Mouse (Mus musculus) hindbrain, embryonic 10.5 days (tissue): Measurements from ENCODE around the gene Cacna1h. TPM values are rescaled to one million over a fixed set of nuclear protein-coding genes. Genes with fewer than 3 reads are reported as not detected.

Experiments used
- DNase-seq: peaks from one replicate; pipeline ENCODE4 v3.0.0-alpha.2; 2017; ENCODE audit warnings: low spot score
- H3K27ac ChIP-seq: fragments of 300-500 bp; sonication (generic); 2 replicates; pipeline ENCODE4 v1.5.1; 2016; ENCODE audit warnings: mild to moderate bottlenecking, moderate library complexity
- H3K27me3 ChIP-seq: fragments of 300-500 bp; sonication (generic); 2 replicates; pipeline ENCODE4 v1.6.1; 2016; ENCODE audit warnings: mild to moderate bottlenecking; ENCODE audit not compliant: poor library complexity, insufficient read depth, severe bottlenecking
- H3K36me3 ChIP-seq: fragments of 300-500 bp; sonication (generic); 2 replicates; pipeline ENCODE4 v1.6.1; 2016; ENCODE audit warnings: mild to moderate bottlenecking, moderate library complexity
- H3K4me1 ChIP-seq: fragments of 300-500 bp; sonication (generic); replicated peaks from 2 replicates; pipeline ENCODE4 v1.6.1; 2016; ENCODE audit warnings: mild to moderate bottlenecking
- H3K4me3 ChIP-seq: fragments of 300-500 bp; sonication (generic); 2 replicates; pipeline ENCODE4 v1.5.1; 2016; ENCODE audit warnings: mild to moderate bottlenecking, moderate library complexity
- H3K9me3 ChIP-seq: fragments of 300-500 bp; sonication (generic); 2 replicates; pipeline ENCODE4 v1.6.1; 2016; ENCODE audit warnings: mild to moderate bottlenecking, moderate library complexity
- WGBS: fragments of 180-500 bp; shearing (Covaris S2); methylation state at CpG from one replicate; pipeline ENCODE4 v1.1.7; 2016; 5-methylcytosine and 5-hydroxymethylcytosine counted together
- polyA plus RNA-seq: library from polyadenylated mRNA; unstranded; fragments of >200 nt; fragmentation: Nextera tagmentation; extraction: Ambion mirVana; gene quantifications from 2 replicates; pipeline ENCODE4 v1.2.1, GENCODE M21; 2016

Gene Cacna1h
- polyA plus RNA-seq, 1 experiment from 2014 or later, result 6.8 TPM

GRCm38 (mm10) chr17:25432433-25433181 lies 976 bp downstream of the Cacna1h start:
- DNase-seq, result peak; percentile 51
- Histone ChIP-seq H3K27me3 (peaks cover 84% of the 10 kb centered on the region), H3K9me3 (no peaks in the 10 kb centered on the region), H3K36me3 (peaks cover 2% of the 10 kb centered on the region; the same call in 1 of the 2 replicates), H3K27ac (peak overlapping the region; percentile 90), H3K4me3 (peak overlapping the region; percentile 84), H3K4me1 (peaks cover 76% of the 10 kb centered on the region)
- WGBS, result 1% methylated on average over 53 of the region's 53 CpGs

GRCm38 (mm10) chr17:25430534-25430933 lies 3.0 kb downstream of the Cacna1h start:
- peaks cover 95% of the 10 kb centered on the region for H3K4me1 ChIP-seq
- no peaks in the 10 kb centered on the region for H3K9me3 ChIP-seq
- H3K36me3 ChIP-seq, result peaks cover 2% of the 10 kb centered on the region; the same call in 1 of the 2 replicates
- DNase-seq, result no peak
- 47% methylated on average over 8 of the region's 8 CpGs for WGBS
- 0 out of 2 replicates have a peak overlapping the region, but pooled peaks have one; percentile 84 for H3K4me3 ChIP-seq
- H3K27ac ChIP-seq, result no peak overlapping the region
- peaks cover 91% of the 10 kb centered on the region for H3K27me3 ChIP-seq

- H3K36me3 ChIP-seq, result peaks cover 2% of the 10 kb centered on the region; the same call in 1 of the 2 replicates
- H3K27ac ChIP-seq, result no peak overlapping the region
- WGBS, result 50% methylated on average over 6 of the region's 6 CpGs
- peaks cover 96% of the 10 kb centered on the region for H3K4me1 ChIP-seq
- no peak for DNase-seq
- H3K9me3 ChIP-seq, result no peaks in the 10 kb centered on the region
- peaks cover 87% of the 10 kb centered on the region for H3K27me3 ChIP-seq
- no peak overlapping the region for H3K4me3 ChIP-seq
These were observed 3.7 kb downstream of the Cacna1h start for GRCm38 (mm10) chr17:25429886-25430285.

- Histone ChIP-seq H3K36me3 (peaks cover 2% of the 10 kb centered on the region; the same call in 1 of the 2 replicates), H3K27me3 (peaks cover 80% of the 10 kb centered on the region), H3K27ac (no peak overlapping the region), H3K9me3 (no peaks in the 10 kb centered on the region), H3K4me1 (peaks cover 96% of the 10 kb centered on the region), H3K4me3 (no peak overlapping the region)
- no peak for DNase-seq
- 55% methylated on average over 5 of the region's 5 CpGs for WGBS
These were observed 4.3 kb downstream of the Cacna1h start for GRCm38 (mm10) chr17:25429240-25429639.

- 0 out of 2 replicates have a peak overlapping the region, but pooled peaks have one; percentile 16 for H3K27ac ChIP-seq
- H3K9me3 ChIP-seq, result no peaks in the 10 kb centered on the region
- WGBS, result 41% methylated on average over 10 of the region's 10 CpGs
- peaks cover 70% of the 10 kb centered on the region for H3K27me3 ChIP-seq
- peak overlapping the region; percentile 23; the same call in 1 of the 2 replicates for H3K4me3 ChIP-seq
- DNase-seq, result peak; percentile 41
- H3K4me1 ChIP-seq, result peaks cover 88% of the 10 kb centered on the region
- peaks cover 2% of the 10 kb centered on the region; the same call in 1 of the 2 replicates for H3K36me3 ChIP-seq
These were observed 6.1 kb downstream of the Cacna1h start for GRCm38 (mm10) chr17:25427441-25427840.

- H3K4me3 ChIP-seq, result no peak overlapping the region
- no peaks in the 10 kb centered on the region for H3K9me3 ChIP-seq
- peaks cover 55% of the 10 kb centered on the region for H3K27me3 ChIP-seq
- 0 out of 2 replicates have a peak overlapping the region, but pooled peaks have one; percentile 19 for H3K27ac ChIP-seq
- H3K36me3 ChIP-seq, result peaks cover 2% of the 10 kb centered on the region; the same call in 1 of the 2 replicates
- peaks cover 78% of the 10 kb centered on the region for H3K4me1 ChIP-seq
- no peak for DNase-seq
- WGBS, result 81% methylated on average over 2 of the region's 2 CpGs
These were observed 7.6 kb downstream of the Cacna1h start for GRCm38 (mm10) chr17:25425996-25426395.

- DNase-seq, result no peak
- 25% methylated on average over 8 of the region's 8 CpGs for WGBS
- Histone ChIP-seq H3K27me3 (peaks cover 41% of the 10 kb centered on the region), H3K9me3 (no peaks in the 10 kb centered on the region), H3K4me3 (no peak overlapping the region), H3K27ac (no peak overlapping the region; the same call in 1 of the 2 replicates), H3K36me3 (peaks cover 2% of the 10 kb centered on the region; the same call in 1 of the 2 replicates), H3K4me1 (peaks cover 78% of the 10 kb centered on the region)
These were observed 9.0 kb downstream of the Cacna1h start for GRCm38 (mm10) chr17:25424526-25425080.

- WGBS, result 87% methylated on average over 3 of the region's 3 CpGs
- H3K27ac ChIP-seq, result peak overlapping the region; percentile 16; the same call in 1 of the 2 replicates
- DNase-seq, result no peak
- H3K4me3 ChIP-seq, result no peak overlapping the region
- peaks cover 12% of the 10 kb centered on the region for H3K27me3 ChIP-seq
- peaks cover 80% of the 10 kb centered on the region for H3K4me1 ChIP-seq
- no peaks in the 10 kb centered on the region for H3K36me3 ChIP-seq
- no peaks in the 10 kb centered on the region for H3K9me3 ChIP-seq
These were observed 12.6 kb downstream of the Cacna1h start for GRCm38 (mm10) chr17:25420998-25421397.

- Histone ChIP-seq H3K4me3 (no peak overlapping the region; the same call in 1 of the 2 replicates), H3K27ac (peak overlapping the region; percentile 80), H3K4me1 (peaks cover 80% of the 10 kb centered on the region), H3K9me3 (no peaks in the 10 kb centered on the region), H3K36me3 (no peaks in the 10 kb centered on the region), H3K27me3 (peaks cover 7% of the 10 kb centered on the region; the same call in 1 of the 2 replicates)
- peak; percentile 39 for DNase-seq
- WGBS, result 30% methylated on average over 9 of the region's 9 CpGs
These were observed 14.7 kb downstream of the Cacna1h start for GRCm38 (mm10) chr17:25418926-25419325.

GRCm38 (mm10) chr17:25417990-25418389 lies 15.6 kb downstream of the Cacna1h start:
- Histone ChIP-seq H3K4me1 (peaks cover 77% of the 10 kb centered on the region), H3K36me3 (no peaks in the 10 kb centered on the region), H3K27ac (peak overlapping the region; percentile 80), H3K9me3 (no peaks in the 10 kb centered on the region), H3K27me3 (peaks cover 3% of the 10 kb centered on the region; the same call in 1 of the 2 replicates), H3K4me3 (no peak overlapping the region; the same call in 1 of the 2 replicates)
- no peak for DNase-seq
- WGBS, result 58% methylated on average over 6 of the region's 6 CpGs

GRCm38 (mm10) chr17:25416219-25416618 lies 17.4 kb downstream of the Cacna1h start:
- WGBS, result 20% methylated on average over 3 of the region's 3 CpGs
- Histone ChIP-seq H3K36me3 (no peaks in the 10 kb centered on the region), H3K9me3 (no peaks in the 10 kb centered on the region), H3K27ac (peak overlapping the region; percentile 87), H3K27me3 (no peaks in the 10 kb centered on the region), H3K4me1 (peaks cover 79% of the 10 kb centered on the region), H3K4me3 (peak overlapping the region; percentile 18)
- DNase-seq, result no peak

- Histone ChIP-seq H3K9me3 (no peaks in the 10 kb centered on the region), H3K4me1 (peaks cover 79% of the 10 kb centered on the region), H3K27ac (peak overlapping the region; percentile 87), H3K4me3 (peak overlapping the region; percentile 30), H3K36me3 (no peaks in the 10 kb centered on the region), H3K27me3 (no peaks in the 10 kb centered on the region)
- 5% methylated on average over 6 of the region's 6 CpGs for WGBS
- peak; percentile 66 for DNase-seq
These were observed 18.1 kb downstream of the Cacna1h start for GRCm38 (mm10) chr17:25415421-25415913.
